Mouse (Mus musculus) gastrocnemius, adult 2 months (tissue): ENCODE measurements at regions not wholly inside any gene's neighbourhood (a gene's known extent, or its start where the extent isn't known, plus 50 kb on each side); places are given as distances from the start of the nearest gene placed in this dataset.

Experiments
- DNase-seq: peaks from one replicate; pipeline ENCODE4 v3.0.0; 2022
- H3K27ac ChIP-seq: fragments of 200-600 bp; 2 replicates; pipeline ENCODE4 v1.8.1; 2022; ENCODE audit warnings: mild to moderate bottlenecking
- H3K4me3 ChIP-seq: fragments of 200-600 bp; 2 replicates; pipeline ENCODE4 v1.8.1; 2022; ENCODE audit warnings: mild to moderate bottlenecking, moderate library complexity
- CTCF ChIP-seq: fragments of 200-600 bp; IDR thresholded peaks from 2 replicates; pipeline ENCODE4 v1.8.1; 2022; ENCODE audit warnings: antibody characterized with exemption, mild to moderate bottlenecking, moderate library complexity
- intact Hi-C: fragments of 180-260 bp; cut with DNase I; formaldehyde crosslinking; loops from one replicate; pipeline ENCODE4 v1.15.1; 2025

GRCm38 (mm10) chr14:86431215-86431816, 709.7 kb downstream of the Diaph3 start:
- no peak overlapping the region for H3K27ac ChIP-seq
- TF ChIP-seq CTCF = no peak
- no peak overlapping the region for H3K4me3 ChIP-seq
- DNase-seq = no peak
- intact Hi-C loops = no loop called here

- TF ChIP-seq CTCF = no peak
- Histone ChIP-seq H3K27ac (no peak overlapping the region), H3K4me3 (no peak overlapping the region)
- intact Hi-C loops = no loop called here
- DNase-seq = no peak
These were observed 719.2 kb downstream of the Diaph3 start for GRCm38 (mm10) chr14:86421881-86422280.

GRCm38 (mm10) chr14:86419959-86420598, 721.0 kb downstream of the Diaph3 start:
- Histone ChIP-seq H3K4me3 (no peak overlapping the region), H3K27ac (no peak overlapping the region)
- no peak for DNase-seq
- intact Hi-C loops = no loop called here
- TF ChIP-seq CTCF = no peak

GRCm38 (mm10) chr14:86396876-86397275, 744.2 kb downstream of the Diaph3 start:
- DNase-seq = no peak
- H3K27ac ChIP-seq = no peak overlapping the region
- no peak overlapping the region for H3K4me3 ChIP-seq
- intact Hi-C loops = no loop called here
- TF ChIP-seq CTCF = no peak

- no peak for TF ChIP-seq CTCF
- DNase-seq = no peak
- no peak overlapping the region for H3K4me3 ChIP-seq
- H3K27ac ChIP-seq = no peak overlapping the region
- intact Hi-C loops = no loop called here
These were observed 745.1 kb downstream of the Diaph3 start for GRCm38 (mm10) chr14:86395951-86396361.

GRCm38 (mm10) chr14:86395531-86395930, 745.5 kb downstream of the Diaph3 start:
- no peak for DNase-seq
- TF ChIP-seq CTCF = no peak

GRCm38 (mm10) chr14:86395068-86395467, 746.0 kb downstream of the Diaph3 start:
- intact Hi-C loops = no loop called here

More at GRCm38 (mm10) chr14:86395531-86395930, 745.5 kb downstream of the Diaph3 start:
- H3K4me3 ChIP-seq = no peak overlapping the region
- H3K27ac ChIP-seq = no peak overlapping the region
- intact Hi-C loops = no loop called here

GRCm38 (mm10) chr14:86385136-86385535, 755.9 kb downstream of the Diaph3 start:
- TF ChIP-seq CTCF = no peak
- intact Hi-C loops = no loop called here
- Histone ChIP-seq H3K27ac (no peak overlapping the region), H3K4me3 (no peak overlapping the region)
- DNase-seq = no peak

More at GRCm38 (mm10) chr14:86395068-86395467, 746.0 kb downstream of the Diaph3 start:
- Histone ChIP-seq H3K27ac (no peak overlapping the region), H3K4me3 (no peak overlapping the region)
- DNase-seq = no peak
- TF ChIP-seq CTCF = no peak

- intact Hi-C loops = no loop called here
- H3K4me3 ChIP-seq = no peak overlapping the region
- no peak for DNase-seq
- no peak overlapping the region for H3K27ac ChIP-seq
- no peak for TF ChIP-seq CTCF
These were observed 776.0 kb downstream of the Diaph3 start for GRCm38 (mm10) chr14:86365032-86365431.

- TF ChIP-seq CTCF = no peak
- no peak for DNase-seq
- intact Hi-C loops = no loop called here
- Histone ChIP-seq H3K4me3 (no peak overlapping the region), H3K27ac (no peak overlapping the region)
These were observed 780.5 kb downstream of the Diaph3 start for GRCm38 (mm10) chr14:86360423-86361059.

- TF ChIP-seq CTCF = no peak
- Histone ChIP-seq H3K4me3 (no peak overlapping the region), H3K27ac (no peak overlapping the region)
- no peak for DNase-seq
- intact Hi-C loops = no loop called here
These were observed 782.5 kb downstream of the Diaph3 start for GRCm38 (mm10) chr14:86358584-86358983.

GRCm38 (mm10) chr14:86350526-86350925, 790.5 kb downstream of the Diaph3 start:
- Histone ChIP-seq H3K27ac (no peak overlapping the region), H3K4me3 (no peak overlapping the region)
- intact Hi-C loops = no loop called here
- DNase-seq = no peak
- TF ChIP-seq CTCF = no peak

- intact Hi-C loops = no loop called here
These were observed 802.0 kb downstream of the Diaph3 start for GRCm38 (mm10) chr14:86339007-86339406.

More at GRCm38 (mm10) chr14:86339007-86339406, 802.0 kb downstream of the Diaph3 start:
- no peak overlapping the region for H3K4me3 ChIP-seq
- no peak overlapping the region for H3K27ac ChIP-seq
- DNase-seq = no peak
- TF ChIP-seq CTCF = no peak
